Mouse (Mus musculus) CH12.LX (cell line): ENCODE results near the gene Wdr90.

Experiments used
- CHD2 ChIP-seq: IDR thresholded peaks from 2 replicates; pipeline ENCODE4 v1.6.1; 2011; ENCODE audit warnings: low read length, improper control_type of control experiment
- CTCF ChIP-seq, 2 experiments: IDR thresholded peaks in 1 of 2; conservative IDR thresholded peaks in 1 of 2; 2 replicates each; pipeline ENCODE4 v1.5.1; 2011 to 2012; ENCODE audit warnings: low read depth in 2 of 2, low read length in 2 of 2, improper control_type of control experiment in 1 of 2, inconsistent platforms in 1 of 2, mild to moderate bottlenecking in 1 of 2, moderate library complexity in 1 of 2
- MAZ ChIP-seq: IDR thresholded peaks from 2 replicates; pipeline ENCODE4 v1.6.1; 2012; ENCODE audit warnings: low read depth, mild to moderate bottlenecking, inconsistent platforms, low read length, improper control_type of control experiment, moderate library complexity
- POLR2AphosphoS2 ChIP-seq: IDR thresholded peaks from 2 replicates; pipeline ENCODE4 v1.6.1; 2011; ENCODE audit warnings: low read depth, low read length, improper control_type of control experiment
- RAD21 ChIP-seq: IDR thresholded peaks from 2 replicates; pipeline ENCODE4 v1.6.1; 2011; ENCODE audit warnings: low read depth, mild to moderate bottlenecking, low read length, improper control_type of control experiment, moderate library complexity
- ZNF384 ChIP-seq: IDR thresholded peaks from 2 replicates; pipeline ENCODE4 v1.6.1; 2012; ENCODE audit warnings: low read depth, low read length, improper control_type of control experiment, inconsistent platforms

DNA sequence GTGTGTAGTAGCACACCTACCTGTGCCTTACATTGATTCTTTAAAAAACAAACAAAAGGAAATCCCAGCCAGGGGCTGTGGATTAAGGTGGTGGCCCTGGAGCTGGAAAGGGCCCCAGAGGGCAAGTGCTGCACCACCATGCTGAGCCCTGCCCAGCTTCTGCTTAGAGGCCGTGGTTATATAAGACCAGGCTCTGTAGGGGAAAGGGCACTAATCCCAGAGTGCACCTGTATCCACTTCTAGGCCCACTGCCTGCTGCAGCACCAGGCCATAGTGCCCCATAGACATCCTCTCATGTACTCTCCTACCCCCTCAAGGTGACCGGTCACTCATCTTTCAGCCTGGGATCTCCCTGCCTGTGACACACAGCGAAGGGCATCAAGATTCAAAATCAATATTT lies 4.9 kb upstream of the Wdr90 start:
- TF ChIP-seq CHD2 (no peak), RAD21 (no peak), ZNF384 (no peak), CTCF (conservative IDR thresholded peaks at IDR 0.05 in 1 of 2, IDR thresholded peaks at IDR 0.05 in 1 of 2; ENCODE audit: low read depth in 2 of 2, low read length in 2 of 2) (no peak), POLR2AphosphoS2 (no peak), MAZ (no peak)
